Mouse (Mus musculus): Measurements from ENCODE around the gene Rnf150.

DNA sequence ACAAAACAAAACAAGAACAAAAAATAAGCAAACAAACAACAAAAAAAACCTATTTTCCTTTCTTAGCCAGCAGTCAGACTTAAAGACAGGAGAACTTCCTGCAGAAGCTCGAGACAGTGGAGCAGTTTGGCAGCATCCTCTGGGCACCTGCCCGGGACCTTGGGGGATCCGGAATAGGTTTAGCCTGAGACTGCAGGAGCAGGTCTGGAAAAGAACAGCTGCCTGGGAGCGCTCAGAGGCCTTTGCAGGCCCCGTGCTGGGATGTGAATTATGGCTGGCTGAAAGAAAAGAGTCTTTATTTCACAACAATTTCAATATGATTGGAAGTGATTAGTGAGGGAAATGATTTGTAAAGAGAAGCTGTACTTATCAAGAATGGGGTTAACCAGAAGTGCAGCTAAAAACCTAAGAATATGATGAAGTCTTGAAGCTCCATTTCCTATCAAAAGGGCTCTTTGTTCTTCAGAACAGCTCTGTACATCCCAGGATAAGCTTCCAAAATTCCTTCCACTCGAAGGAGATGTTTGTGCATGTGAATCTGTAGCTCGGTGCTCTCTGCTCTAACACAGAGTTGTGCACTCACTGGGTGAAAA lies 92.1 kb downstream of the Rnf150 start:
- TF ChIP-seq E2F4 (IDR thresholded peaks at IDR 0.05; ENCODE audit: insufficient replicate concordance, low read depth, low read length) (no peak), EP300 (IDR thresholded peaks at IDR 0.05; ENCODE audit: low read length) (no peak), TCF12 (IDR thresholded peaks at IDR 0.05; ENCODE audit: low read depth, low read length) (no peak), POLR2A (IDR thresholded peaks at IDR 0.05; ENCODE audit: low read depth, low read length) (no peak), CTCF (conservative IDR thresholded peaks at IDR 0.05 in 1 of 2, IDR thresholded peaks at IDR 0.05 in 1 of 2; ENCODE audit: low read depth in 2 of 2, low read length in 2 of 2) (no peak), ZMIZ1 (IDR thresholded peaks at IDR 0.05; ENCODE audit: low read depth, low read length) (no peak)

Measured in CH12.LX (cell line).